Mouse (Mus musculus): ENCODE data around the gene Asb4. TPM values are rescaled to one million over a fixed set of nuclear protein-coding genes. Genes with fewer than 3 reads are reported as not detected.
"Not testable (repeated sequence)": the region's sequence is repeated elsewhere in the genome, so short reads cannot be mapped to it uniquely, and the experiment has no call there.

Asb4 gene
- total RNA-seq (2022) = 1 to 10 TPM in 3 of 4 experiments, under 1 TPM in 1; 0.83 to 1.5 (median 1.1) TPM

- DNase-seq = no peak
These were observed at the start of gene Asb4 for GRCm38 (mm10) chr6:5383336-5384177. Asb4 (plus strand) TSS chr6:5383386.

- DNase-seq = no peak
These were observed 49.2 kb upstream of the Asb4 start for GRCm38 (mm10) chr6:5334021-5334420.

GRCm38 (mm10) chr6:5336016-5336415 lies 47.2 kb upstream of the Asb4 start:
- DNase-seq = not testable (repeated sequence)

- DNase-seq = not testable (repeated sequence)
These were observed 44.4 kb upstream of the Asb4 start for GRCm38 (mm10) chr6:5338781-5339180.

- not testable (repeated sequence) for DNase-seq
These were observed 43.9 kb upstream of the Asb4 start for GRCm38 (mm10) chr6:5339283-5339682.

GRCm38 (mm10) chr6:5344255-5344654 lies 38.9 kb upstream of the Asb4 start:
- DNase-seq = no peak

GRCm38 (mm10) chr6:5357873-5358272 lies 25.3 kb upstream of the Asb4 start:
- no peak for DNase-seq

- DNase-seq = no peak
These were observed 22.8 kb upstream of the Asb4 start for GRCm38 (mm10) chr6:5360402-5360801.

- no peak for DNase-seq
These were observed 21.2 kb upstream of the Asb4 start for GRCm38 (mm10) chr6:5361987-5362386.

- DNase-seq = no peak
These were observed 17.3 kb upstream of the Asb4 start for GRCm38 (mm10) chr6:5365845-5366244.

- DNase-seq = no peak
These were observed 6.3 kb upstream of the Asb4 start for GRCm38 (mm10) chr6:5376884-5377283.

- DNase-seq = no peak
These were observed 4.1 kb upstream of the Asb4 start for GRCm38 (mm10) chr6:5379048-5379447.

GRCm38 (mm10) chr6:5379781-5380623 lies 3.2 kb upstream of the Asb4 start:
- no peak for DNase-seq

GRCm38 (mm10) chr6:5380624-5381252 lies 2.4 kb upstream of the Asb4 start:
- DNase-seq = no peak

- DNase-seq = no peak
These were observed 1.1 kb upstream of the Asb4 start for GRCm38 (mm10) chr6:5381918-5382582.

- peak; percentile 69 for DNase-seq
These were observed 487 bp upstream of the Asb4 start for GRCm38 (mm10) chr6:5382583-5383215.

- peak; percentile 28 for DNase-seq
These were observed 948 bp downstream of the Asb4 start for GRCm38 (mm10) chr6:5384178-5384490.

- DNase-seq = no peak
These were observed 2.0 kb downstream of the Asb4 start for GRCm38 (mm10) chr6:5385161-5385640.

GRCm38 (mm10) chr6:5386486-5386885 lies 3.3 kb downstream of the Asb4 start:
- no peak for DNase-seq

- no peak for DNase-seq
These were observed 4.2 kb downstream of the Asb4 start for GRCm38 (mm10) chr6:5387396-5387795.

GRCm38 (mm10) chr6:5390298-5390697 lies 7.1 kb downstream of the Asb4 start:
- no peak for DNase-seq

- no peak for DNase-seq
These were observed 7.8 kb downstream of the Asb4 start for GRCm38 (mm10) chr6:5390952-5391351.

Measured in adrenal gland, adult 8-10 months (tissue).